Mouse (Mus musculus) erythroblast, embryonic 14.5 days (primary cell): ENCODE results near the gene Gm10203.

Experiments used
- GATA1 ChIP-seq: IDR thresholded peaks from 2 replicates; pipeline ENCODE4 v1.6.1; 2012; ENCODE audit warnings: low read length, inconsistent platforms, mixed read lengths
- TAL1 ChIP-seq: IDR thresholded peaks from 3 replicates; pipeline ENCODE4 v1.6.1; 2012; ENCODE audit warnings: low read length, inconsistent platforms, mixed read lengths

DNA sequence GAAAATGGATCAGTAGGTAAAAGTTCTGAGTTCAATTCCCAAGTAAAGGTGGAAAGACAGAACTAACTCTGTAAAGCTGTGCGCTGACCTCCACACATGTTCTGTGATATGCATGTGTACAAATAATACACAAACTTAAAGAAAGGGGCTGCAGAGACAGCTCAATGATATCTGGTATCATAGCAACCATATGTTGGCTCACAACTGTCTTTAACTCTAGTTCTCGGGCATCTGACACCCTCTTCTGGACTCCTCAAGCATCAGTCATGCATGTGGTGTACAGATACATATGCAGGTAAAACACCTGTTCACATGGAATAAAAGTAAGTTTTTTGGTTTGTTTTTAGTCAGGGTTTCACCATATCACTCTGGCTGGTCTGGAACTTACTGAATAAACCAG is 38.5 kb downstream of the Gm10203 start:
- no peak for TF ChIP-seq TAL1
- no peak for TF ChIP-seq GATA1
